Mouse (Mus musculus) forebrain, embryonic 14.5 days (tissue): Measurements from ENCODE around the gene Stmn3. TPM values are rescaled to one million over a fixed set of nuclear protein-coding genes. Genes with fewer than 3 reads are reported as not detected.

Source experiments
- ATAC-seq: fragments of 200-750 bp; cut with Nextera tagmentation; 2 replicates; pipeline ENCODE4 v1.8.0; 2017; ENCODE audit warnings: mild to moderate bottlenecking, moderate library complexity
- DNase-seq: peaks from one replicate; pipeline ENCODE4 v3.0.0-alpha.2; 2015; ENCODE audit warnings: low spot score
- H3K27ac ChIP-seq: fragments of 300-500 bp; sonication (generic); 2 replicates; pipeline ENCODE4 v1.5.1; 2014; ENCODE audit warnings: low read depth, mild to moderate bottlenecking, control low read depth, low read length, moderate library complexity
- H3K27me3 ChIP-seq: fragments of 300-500 bp; sonication (generic); replicated peaks from 2 replicates; pipeline ENCODE4 v1.6.1; 2014; ENCODE audit warnings: low read length, control low read depth, mixed read lengths; ENCODE audit not compliant: control insufficient read depth, insufficient read depth
- H3K36me3 ChIP-seq: fragments of 300-500 bp; sonication (generic); 2 replicates; pipeline ENCODE4 v1.6.1; 2014; ENCODE audit warnings: low read length, control low read depth; ENCODE audit not compliant: control insufficient read depth, insufficient read depth
- H3K4me1 ChIP-seq: fragments of 300-500 bp; sonication (generic); 2 replicates; pipeline ENCODE4 v1.6.1; 2014; ENCODE audit warnings: antibody characterized with exemption, low read length, control low read depth; ENCODE audit not compliant: control insufficient read depth, insufficient read depth
- H3K4me2 ChIP-seq: fragments of 300-500 bp; sonication (generic); 2 replicates; pipeline ENCODE4 v1.6.1; 2014; ENCODE audit warnings: mild to moderate bottlenecking, control low read depth, low read length
- H3K4me3 ChIP-seq: fragments of 300-500 bp; sonication (generic); 2 replicates; pipeline ENCODE4 v1.5.1; 2014; ENCODE audit warnings: low read depth, low read length, control low read depth
- H3K9ac ChIP-seq: fragments of 300-500 bp; sonication (generic); 2 replicates; pipeline ENCODE4 v1.6.1; 2014; ENCODE audit warnings: mild to moderate bottlenecking, low read length, control low read depth, moderate library complexity
- H3K9me3 ChIP-seq: fragments of 300-500 bp; sonication (generic); replicated peaks from 2 replicates; pipeline ENCODE4 v1.6.1; 2016; ENCODE audit warnings: low read length, control low read depth, mixed read lengths; ENCODE audit not compliant: control insufficient read depth
- WGBS: fragments of 180-500 bp; shearing (Covaris S2); extraction: QIAGEN DNeasy Blood & Tissue Kit; methylation state at CpG from one replicate; pipeline ENCODE4 v1.1.7; 2014; 5-methylcytosine and 5-hydroxymethylcytosine counted together
- polyA plus RNA-seq: library from polyadenylated mRNA; unstranded; fragments of >200 nt; fragmentation: Nextera tagmentation; extraction: Ambion mirVana; gene quantifications from 2 replicates; pipeline ENCODE4 v1.2.1, GENCODE M21; 2014

The Stmn3 gene
- 1,166 and 1,263 TPM in 2 replicates for polyA plus RNA-seq

DNA sequence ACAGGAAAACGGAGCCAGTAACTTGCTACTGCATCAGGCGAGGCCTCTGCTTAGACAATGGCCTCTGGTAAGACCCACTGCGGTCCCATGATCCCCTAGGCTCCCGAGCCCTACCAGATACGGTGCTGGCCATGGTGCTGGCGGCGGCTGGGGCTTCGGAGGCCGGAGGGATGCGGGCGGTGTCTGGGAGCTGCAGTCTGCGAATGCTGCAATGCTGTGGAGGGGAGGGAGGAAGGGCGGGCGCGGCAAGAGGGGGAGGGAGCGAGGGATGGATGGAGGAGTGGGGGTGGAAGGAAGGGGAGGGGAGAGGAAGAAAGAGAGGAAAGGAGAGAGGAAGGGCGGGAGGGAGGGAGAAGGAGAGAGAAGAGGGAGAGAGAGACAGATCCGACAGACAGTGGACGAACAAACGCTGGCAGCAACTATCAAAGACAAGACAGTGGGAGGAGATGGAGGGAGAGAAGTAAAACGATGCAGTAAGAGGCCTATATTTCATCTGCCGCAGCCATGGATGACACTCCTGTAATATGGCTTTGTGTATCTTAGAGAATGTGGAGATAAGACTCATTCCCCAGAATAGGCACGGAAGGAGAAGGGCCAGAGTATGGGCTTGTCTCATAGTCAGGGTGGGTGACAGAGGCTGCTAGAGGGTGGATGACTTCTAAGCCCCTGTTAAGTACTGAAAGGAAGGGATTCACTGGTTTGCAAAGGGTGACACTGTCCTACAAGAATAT is at the start of gene Stmn3:
TSS of gene Stmn3 (minus strand) at position 421 of the 731 bp plus-strand sequence.
- ATAC-seq (peak; percentile 88), DNase-seq (peak; percentile 85)
- peak within 1 kb of the TSS; percentile 81 for H3K4me3 ChIP-seq
- peak within 1 kb of the TSS; percentile 94 for H3K9ac ChIP-seq
- H3K27ac ChIP-seq, result peak within 1 kb of the TSS; percentile 93
- H3K9me3 ChIP-seq, result no peaks in the 10 kb centered on the region
- WGBS, result 4% methylated on average over 21 of the region's 23 CpGs
- peak within 1 kb of the TSS; percentile 58 for H3K4me2 ChIP-seq
- no peaks in the 10 kb centered on the region for H3K36me3 ChIP-seq
- peaks cover 12% of the 10 kb centered on the region for H3K4me1 ChIP-seq
- peaks cover 4% of the 10 kb centered on the region; the same call in 1 of the 2 replicates for H3K27me3 ChIP-seq

DNA sequence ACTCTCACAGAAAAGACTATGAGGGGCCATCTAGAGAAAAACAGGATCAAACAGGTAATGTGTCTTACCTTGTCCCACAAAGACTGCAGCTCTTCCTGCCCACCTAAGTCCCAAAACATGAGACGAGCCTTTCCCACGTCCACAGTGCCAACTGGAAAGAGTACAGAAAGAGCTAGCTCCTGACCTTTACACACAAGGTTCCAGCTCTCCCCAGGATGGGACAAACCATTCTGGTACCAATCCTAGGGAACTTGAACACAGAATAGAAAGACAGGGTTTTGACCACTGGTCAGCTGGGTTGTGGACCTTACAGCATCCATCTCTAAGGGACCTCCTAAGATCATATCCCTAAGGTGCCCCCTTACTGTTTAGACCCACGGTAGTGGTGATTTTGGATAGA is 49.6 kb upstream of the Stmn3 start:
- peak overlapping the region; percentile 93; the same call in 1 of the 2 replicates for H3K9ac ChIP-seq
- no peaks in the 10 kb centered on the region for H3K9me3 ChIP-seq
- H3K4me2 ChIP-seq, result peak overlapping the region; percentile 95
- peaks cover 21% of the 10 kb centered on the region for H3K4me1 ChIP-seq
- WGBS, result 76% methylated on average over 3 of the region's 3 CpGs
- no peaks in the 10 kb centered on the region for H3K27me3 ChIP-seq
- DNase-seq (no peak), ATAC-seq (no peak)
- H3K27ac ChIP-seq, result no peak overlapping the region
- peaks cover 43% of the 10 kb centered on the region for H3K36me3 ChIP-seq
- H3K4me3 ChIP-seq, result peak overlapping the region; percentile 91

DNA sequence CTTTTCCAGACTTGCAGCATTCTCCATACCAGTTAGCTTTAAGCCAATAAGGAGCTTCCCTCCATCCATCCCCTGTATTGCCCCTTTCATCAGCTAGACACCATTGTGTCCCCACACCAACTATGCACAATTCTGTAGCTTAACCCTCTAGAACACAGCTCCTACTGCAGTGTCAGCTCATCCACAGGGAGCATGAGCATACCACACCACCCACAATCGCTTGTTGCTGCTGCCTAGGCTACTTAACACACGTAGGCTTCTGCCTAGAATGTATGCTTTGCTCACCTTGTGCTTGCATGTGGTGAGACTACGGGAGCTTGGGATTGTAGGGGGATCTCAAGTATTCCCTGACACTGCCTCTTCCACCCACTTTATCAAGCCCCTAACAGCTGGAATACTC is 42.5 kb upstream of the Stmn3 start:
- Histone ChIP-seq H3K4me3 (no peak overlapping the region), H3K4me2 (no peak overlapping the region), H3K27me3 (no peaks in the 10 kb centered on the region), H3K36me3 (peaks cover 91% of the 10 kb centered on the region), H3K9me3 (no peaks in the 10 kb centered on the region), H3K4me1 (no peaks in the 10 kb centered on the region), H3K9ac (no peak overlapping the region), H3K27ac (no peak overlapping the region)
- no peak for ATAC-seq
- no peak for DNase-seq
- WGBS, result 81% methylated on average over 3 of the region's 3 CpGs

DNA sequence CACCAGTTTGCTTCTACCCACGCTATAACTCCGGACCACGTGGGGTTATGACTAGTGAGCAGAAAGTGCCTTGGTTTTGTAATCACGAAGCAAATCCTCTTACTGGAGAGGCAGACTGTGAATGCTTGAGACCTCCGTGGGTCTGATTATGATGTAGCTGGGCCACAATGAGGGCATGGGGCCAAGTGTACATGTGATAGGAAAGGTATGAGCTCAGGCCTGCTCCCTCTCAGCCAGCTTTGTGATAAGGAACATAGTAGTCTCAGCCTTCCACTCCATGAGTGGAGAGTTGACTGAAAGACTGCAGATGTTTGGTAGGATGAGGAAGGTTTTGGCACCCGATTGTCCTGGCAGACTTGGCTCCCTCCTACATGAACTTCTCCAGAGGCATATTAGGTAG is 28.5 kb upstream of the Stmn3 start:
- Histone ChIP-seq H3K4me1 (no peaks in the 10 kb centered on the region), H3K36me3 (peaks cover 61% of the 10 kb centered on the region), H3K27ac (no peak overlapping the region), H3K27me3 (no peaks in the 10 kb centered on the region), H3K4me2 (no peak overlapping the region), H3K9ac (no peak overlapping the region), H3K9me3 (no peaks in the 10 kb centered on the region), H3K4me3 (no peak overlapping the region)
- ATAC-seq (no peak), DNase-seq (no peak)
- 91% methylated on average over 6 of the region's 6 CpGs for WGBS

DNA sequence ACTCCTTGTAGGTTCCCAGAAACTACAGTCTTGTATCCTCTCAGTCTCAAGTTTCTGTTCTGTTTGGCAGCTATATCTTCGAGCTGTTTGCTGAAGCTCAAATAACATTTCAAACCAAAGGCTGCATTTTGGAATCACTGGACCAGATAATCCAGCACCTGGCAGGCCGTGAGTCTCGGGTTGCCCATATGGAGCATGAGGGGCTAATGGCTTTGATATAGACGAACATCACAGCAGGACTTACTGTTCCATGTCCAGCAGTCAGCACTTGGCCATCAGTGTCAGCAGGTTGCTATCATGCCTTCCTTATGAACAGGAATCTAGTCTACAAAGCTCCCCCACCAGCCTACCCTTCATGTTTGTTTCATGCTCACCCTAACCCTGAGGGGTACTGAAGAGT is 26.1 kb upstream of the Stmn3 start:
- ATAC-seq, result no peak
- H3K9ac ChIP-seq, result no peak overlapping the region
- H3K27me3 ChIP-seq, result no peaks in the 10 kb centered on the region
- no peak overlapping the region for H3K4me2 ChIP-seq
- 80% methylated on average over 4 of the region's 4 CpGs for WGBS
- peaks cover 66% of the 10 kb centered on the region for H3K36me3 ChIP-seq
- H3K4me3 ChIP-seq, result no peak overlapping the region
- no peak overlapping the region for H3K27ac ChIP-seq
- no peaks in the 10 kb centered on the region for H3K9me3 ChIP-seq
- H3K4me1 ChIP-seq, result no peaks in the 10 kb centered on the region
- DNase-seq, result no peak

DNA sequence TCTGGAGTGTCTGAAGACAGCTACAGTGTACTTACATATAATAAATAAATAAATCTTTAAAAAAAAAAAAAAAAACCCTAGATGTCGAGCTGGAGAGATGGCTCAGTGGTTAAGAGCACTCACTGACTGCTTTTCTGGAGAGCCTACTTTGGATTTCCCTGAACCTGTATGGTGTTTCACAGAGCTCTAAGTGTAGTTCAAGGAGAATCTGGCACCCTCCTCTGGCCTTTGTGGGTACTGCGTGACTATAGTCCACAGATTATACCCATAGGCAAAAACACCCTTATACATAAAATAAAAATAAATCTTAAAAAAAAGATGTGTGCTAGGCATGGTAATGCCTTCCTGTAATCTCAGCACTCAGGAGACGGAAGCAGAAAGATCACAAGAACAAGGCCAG is 19.7 kb upstream of the Stmn3 start:
- no peaks in the 10 kb centered on the region for H3K27me3 ChIP-seq
- no peaks in the 10 kb centered on the region for H3K4me1 ChIP-seq
- no peak overlapping the region for H3K4me2 ChIP-seq
- ATAC-seq (peak; percentile 66; the same call in 1 of the 2 replicates), DNase-seq (peak; percentile 80)
- H3K36me3 ChIP-seq, result peaks cover 76% of the 10 kb centered on the region
- H3K27ac ChIP-seq, result no peak overlapping the region
- no peak overlapping the region for H3K9ac ChIP-seq
- WGBS, result 71% methylated on average over 3 of the region's 3 CpGs
- H3K4me3 ChIP-seq, result no peak overlapping the region
- no peaks in the 10 kb centered on the region for H3K9me3 ChIP-seq

DNA sequence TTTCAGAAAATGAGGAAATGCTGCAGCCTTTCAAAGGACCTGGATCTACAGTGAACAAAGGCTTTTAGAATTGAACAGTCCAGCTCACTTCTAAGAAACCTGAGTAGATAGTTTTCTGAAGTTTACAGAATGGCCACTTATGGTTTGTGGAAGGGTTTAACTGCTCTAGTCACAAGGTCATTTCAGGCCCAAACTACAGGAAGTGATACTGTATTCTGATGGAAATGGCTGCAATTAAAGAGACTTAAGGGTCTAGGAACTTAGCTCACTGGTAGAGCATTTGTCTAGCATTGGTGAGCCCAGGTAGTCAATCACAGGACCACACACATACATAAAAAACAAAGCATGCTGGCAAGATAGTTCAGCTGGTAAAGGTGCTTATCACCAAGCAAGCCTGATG is 18.2 kb upstream of the Stmn3 start:
- Histone ChIP-seq H3K4me1 (no peaks in the 10 kb centered on the region), H3K9ac (no peak overlapping the region), H3K27ac (no peak overlapping the region), H3K27me3 (no peaks in the 10 kb centered on the region), H3K4me2 (no peak overlapping the region), H3K9me3 (no peaks in the 10 kb centered on the region), H3K36me3 (peaks cover 78% of the 10 kb centered on the region), H3K4me3 (no peak overlapping the region)
- ATAC-seq (no peak), DNase-seq (no peak)

DNA sequence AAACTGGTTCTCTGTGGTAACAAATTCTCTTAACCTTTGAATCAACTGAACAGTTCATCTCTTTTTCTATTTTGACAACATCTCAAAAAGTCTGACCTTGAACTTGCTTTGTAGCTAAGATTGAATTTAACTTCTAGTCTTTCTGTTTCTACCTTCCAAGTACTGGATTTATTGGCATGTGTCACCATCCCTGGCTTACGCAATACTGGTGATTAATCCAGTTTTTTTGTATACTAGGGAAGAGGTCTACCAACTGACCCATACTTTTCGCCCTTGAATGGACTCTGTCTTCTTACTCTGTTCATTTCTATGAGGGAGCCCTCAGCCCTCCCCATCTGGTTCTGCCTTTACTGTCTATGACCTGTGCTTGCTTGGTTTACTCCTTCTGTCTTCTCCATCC is 11.8 kb upstream of the Stmn3 start:
- DNase-seq (no peak), ATAC-seq (no peak)
- Histone ChIP-seq H3K4me1 (no peaks in the 10 kb centered on the region), H3K9ac (no peak overlapping the region), H3K4me3 (no peak overlapping the region), H3K36me3 (peaks cover 75% of the 10 kb centered on the region), H3K4me2 (no peak overlapping the region), H3K27ac (no peak overlapping the region), H3K27me3 (no peaks in the 10 kb centered on the region), H3K9me3 (no peaks in the 10 kb centered on the region)
- WGBS, result 92% methylated on average over 2 of the region's 2 CpGs

DNA sequence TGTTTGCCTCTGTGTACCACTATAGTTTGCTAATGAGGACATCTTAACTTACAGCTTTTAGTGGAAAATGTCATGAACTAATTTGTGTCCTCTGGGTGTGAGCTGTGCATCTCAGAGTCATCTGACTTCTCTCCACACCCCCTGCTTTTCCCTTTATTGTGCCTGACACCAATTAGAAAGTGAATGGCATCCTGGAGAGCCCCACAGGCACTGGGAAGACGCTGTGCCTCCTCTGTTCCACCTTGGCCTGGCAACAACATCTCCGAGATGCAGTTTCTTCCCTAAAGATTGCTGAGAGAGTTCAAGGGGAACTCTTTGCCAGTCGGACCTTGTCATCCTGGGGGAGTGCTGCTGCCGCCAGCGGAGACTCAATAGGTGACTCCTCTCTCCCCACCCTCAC is 7.8 kb upstream of the Stmn3 start:
- H3K9me3 ChIP-seq, result no peaks in the 10 kb centered on the region
- H3K27me3 ChIP-seq, result no peaks in the 10 kb centered on the region
- H3K4me2 ChIP-seq, result no peak overlapping the region
- H3K9ac ChIP-seq, result no peak overlapping the region
- no peak overlapping the region for H3K4me3 ChIP-seq
- H3K4me1 ChIP-seq, result peaks cover 8% of the 10 kb centered on the region; the same call in 1 of the 2 replicates
- no peak overlapping the region for H3K27ac ChIP-seq
- ATAC-seq (no peak), DNase-seq (no peak)
- WGBS, result 78% methylated on average over 5 of the region's 5 CpGs
- H3K36me3 ChIP-seq, result peaks cover 43% of the 10 kb centered on the region
